Mouse (Mus musculus) midbrain, embryonic 13.5 days (tissue): ENCODE data around the gene Sptlc2. TPM values are rescaled to one million over a fixed set of nuclear protein-coding genes. Genes with fewer than 3 reads are reported as not detected.
A peak's percentile ranks its signal among the peaks of the same experiment; 100 is the strongest.
"Not testable (repeated sequence)": the region's sequence is repeated elsewhere in the genome, so short reads cannot be mapped to it uniquely, and the experiment has no call there.

ENCODE experiments used
- ATAC-seq: fragments of 200-750 bp; cut with Nextera tagmentation; 2 replicates; pipeline ENCODE4 v1.8.0; 2017; ENCODE audit warnings: mild to moderate bottlenecking, moderate TSS enrichment, moderate library complexity
- H3K27ac ChIP-seq: fragments of 300-500 bp; sonication (generic); 2 replicates; pipeline ENCODE4 v1.5.1; 2015; ENCODE audit warnings: inconsistent platforms, mild to moderate bottlenecking, moderate library complexity
- H3K27me3 ChIP-seq: fragments of 300-500 bp; sonication (generic); 2 replicates; pipeline ENCODE4 v1.6.1; 2015; ENCODE audit warnings: mild to moderate bottlenecking, inconsistent platforms
- H3K36me3 ChIP-seq: fragments of 300-500 bp; sonication (generic); 2 replicates; pipeline ENCODE4 v1.6.1; 2015; ENCODE audit warnings: mild to moderate bottlenecking, inconsistent platforms
- H3K4me1 ChIP-seq: fragments of 300-500 bp; sonication (generic); replicated peaks from 2 replicates; pipeline ENCODE4 v1.6.1; 2015; ENCODE audit warnings: inconsistent platforms
- H3K4me2 ChIP-seq: fragments of 300-500 bp; sonication (generic); replicated peaks from 2 replicates; pipeline ENCODE4 v1.6.1; 2015; ENCODE audit warnings: moderate library complexity, mild to moderate bottlenecking, inconsistent platforms
- H3K4me3 ChIP-seq: fragments of 300-500 bp; sonication (generic); replicated peaks from 2 replicates; pipeline ENCODE4 v1.5.1; 2015; ENCODE audit warnings: mild to moderate bottlenecking, inconsistent platforms
- H3K9ac ChIP-seq: fragments of 300-500 bp; sonication (generic); replicated peaks from 2 replicates; pipeline ENCODE4 v1.6.1; 2015; ENCODE audit warnings: mild to moderate bottlenecking, inconsistent platforms
- H3K9me3 ChIP-seq: fragments of 300-500 bp; sonication (generic); 2 replicates; pipeline ENCODE4 v1.6.1; 2016; ENCODE audit warnings: mild to moderate bottlenecking, inconsistent platforms
- WGBS: fragments of 180-500 bp; shearing (Covaris S2); methylation state at CpG from one replicate; pipeline ENCODE4 v1.1.7; 2015; 5-methylcytosine and 5-hydroxymethylcytosine counted together
- polyA plus RNA-seq: library from polyadenylated mRNA; unstranded; fragments of >200 nt; fragmentation: Nextera tagmentation; extraction: Ambion mirVana; gene quantifications from 2 replicates; pipeline ENCODE4 v1.2.1, GENCODE M21; 2015

The Sptlc2 gene
- polyA plus RNA-seq, 1 experiment from 2014 or later = 55.5 TPM

GRCm38 (mm10) chr12:87319229-87319628 lies 68.9 kb downstream of the Sptlc2 start:
- no peak for ATAC-seq
- 83% methylated on average over 3 of the region's 3 CpGs for WGBS

GRCm38 (mm10) chr12:87317951-87318350 lies 70.2 kb downstream of the Sptlc2 start:
- 64% methylated on average over 1 of the region's 1 CpGs for WGBS
- H3K4me1 ChIP-seq = no peaks in the 10 kb centered on the region
- no peak overlapping the region for H3K9ac ChIP-seq
- no peak for ATAC-seq
- no peaks in the 10 kb centered on the region for H3K36me3 ChIP-seq
- no peaks in the 10 kb centered on the region for H3K9me3 ChIP-seq
- no peak overlapping the region for H3K4me2 ChIP-seq
- no peak overlapping the region for H3K4me3 ChIP-seq
- no peaks in the 10 kb centered on the region for H3K27me3 ChIP-seq
- no peak overlapping the region for H3K27ac ChIP-seq

More at GRCm38 (mm10) chr12:87319229-87319628, 68.9 kb downstream of the Sptlc2 start:
- Histone ChIP-seq H3K36me3 (no peaks in the 10 kb centered on the region), H3K9ac (no peak overlapping the region), H3K27ac (no peak overlapping the region), H3K27me3 (0 out of 2 replicates have a peak, but pooled peaks cover 4% of the 10 kb centered on the region), H3K9me3 (no peaks in the 10 kb centered on the region), H3K4me3 (no peak overlapping the region), H3K4me1 (no peaks in the 10 kb centered on the region), H3K4me2 (no peak overlapping the region)

GRCm38 (mm10) chr12:87313098-87313497 lies 75.1 kb downstream of the Sptlc2 start:
- Histone ChIP-seq H3K4me3 (no peak overlapping the region), H3K4me1 (no peaks in the 10 kb centered on the region), H3K9me3 (no peaks in the 10 kb centered on the region), H3K4me2 (no peak overlapping the region), H3K9ac (no peak overlapping the region), H3K27ac (no peak overlapping the region), H3K36me3 (peaks cover 33% of the 10 kb centered on the region), H3K27me3 (no peaks in the 10 kb centered on the region)
- 62% methylated on average over 2 of the region's 2 CpGs for WGBS
- ATAC-seq = no peak

GRCm38 (mm10) chr12:87306584-87306844 lies 81.6 kb downstream of the Sptlc2 start:
- not testable (repeated sequence) for ATAC-seq, H3K27me3 ChIP-seq, H3K4me2 ChIP-seq, H3K4me1 ChIP-seq, H3K27ac ChIP-seq, H3K9me3 ChIP-seq, H3K9ac ChIP-seq, H3K4me3 ChIP-seq
- peaks cover 28% of the 10 kb centered on the region for H3K36me3 ChIP-seq
- 67% methylated on average over 4 of the region's 4 CpGs for WGBS

GRCm38 (mm10) chr12:87305767-87306583 lies 82.2 kb downstream of the Sptlc2 start:
- 33% methylated on average over 13 of the region's 13 CpGs for WGBS
- Histone ChIP-seq H3K9me3 (no peaks in the 10 kb centered on the region), H3K4me2 (no peak overlapping the region), H3K27ac (no peak overlapping the region), H3K4me3 (no peak overlapping the region), H3K4me1 (peaks cover 9% of the 10 kb centered on the region; the same call in 1 of the 2 replicates), H3K36me3 (peaks cover 26% of the 10 kb centered on the region), H3K27me3 (peaks cover 13% of the 10 kb centered on the region), H3K9ac (no peak overlapping the region)
- peak; percentile 45; the same call in 1 of the 2 replicates for ATAC-seq

- Histone ChIP-seq H3K27me3 (peaks cover 41% of the 10 kb centered on the region), H3K36me3 (no peaks in the 10 kb centered on the region), H3K4me3 (no peak overlapping the region), H3K4me2 (no peak overlapping the region), H3K4me1 (peaks cover 26% of the 10 kb centered on the region), H3K27ac (no peak overlapping the region), H3K9ac (no peak overlapping the region), H3K9me3 (no peaks in the 10 kb centered on the region)
- WGBS = 47% methylated on average over 4 of the region's 4 CpGs
- ATAC-seq = no peak
Observed at GRCm38 (mm10) chr12:87301189-87301588, 87.0 kb downstream of the Sptlc2 start.

GRCm38 (mm10) chr12:87300441-87300690 lies 87.8 kb downstream of the Sptlc2 start:
- Histone ChIP-seq H3K9me3 (no peaks in the 10 kb centered on the region), H3K4me1 (peaks cover 18% of the 10 kb centered on the region), H3K4me2 (peak overlapping the region; percentile 97), H3K36me3 (no peaks in the 10 kb centered on the region), H3K27me3 (peaks cover 41% of the 10 kb centered on the region), H3K27ac (no peak overlapping the region), H3K9ac (no peak overlapping the region; the same call in 1 of the 2 replicates), H3K4me3 (peak overlapping the region; percentile 65)
- peak; percentile 9; the same call in 1 of the 2 replicates for ATAC-seq
- under 1% methylated on average over 9 of the region's 9 CpGs for WGBS

GRCm38 (mm10) chr12:87299657-87300440 lies 88.3 kb downstream of the Sptlc2 start, which contains the start of gene Ism2:
TSS of gene Ism2 (minus strand) at chr12:87299705.
- peaks cover 41% of the 10 kb centered on the region for H3K27me3 ChIP-seq
- no peaks in the 10 kb centered on the region for H3K9me3 ChIP-seq
- ATAC-seq = peak; percentile 78
- peak within 1 kb of the TSS; percentile 71 for H3K9ac ChIP-seq
- WGBS = 0% methylated on average over 83 of the region's 86 CpGs
- H3K4me1 ChIP-seq = peaks cover 17% of the 10 kb centered on the region
- H3K36me3 ChIP-seq = no peaks in the 10 kb centered on the region
- H3K4me3 ChIP-seq = peak within 1 kb of the TSS; percentile 65
- H3K27ac ChIP-seq = no peak within 1 kb of the TSS
- peak within 1 kb of the TSS; percentile 97 for H3K4me2 ChIP-seq

GRCm38 (mm10) chr12:87299037-87299656 lies 89.0 kb downstream of the Sptlc2 start:
- Histone ChIP-seq H3K9ac (peak overlapping the region; percentile 71), H3K27me3 (peaks cover 41% of the 10 kb centered on the region), H3K36me3 (no peaks in the 10 kb centered on the region), H3K27ac (no peak overlapping the region), H3K4me3 (peak overlapping the region; percentile 65), H3K4me1 (peaks cover 17% of the 10 kb centered on the region), H3K9me3 (no peaks in the 10 kb centered on the region), H3K4me2 (peak overlapping the region; percentile 97)
- 8% methylated on average over 29 of the region's 29 CpGs for WGBS
- ATAC-seq = peak; percentile 65; the same call in 1 of the 2 replicates

- no peak overlapping the region for H3K27ac ChIP-seq
- H3K4me2 ChIP-seq = no peak overlapping the region
- no peak overlapping the region for H3K9ac ChIP-seq
- H3K4me1 ChIP-seq = no peaks in the 10 kb centered on the region
- H3K4me3 ChIP-seq = no peak overlapping the region
- 78% methylated on average over 6 of the region's 6 CpGs for WGBS
- peaks cover 9% of the 10 kb centered on the region for H3K27me3 ChIP-seq
- no peaks in the 10 kb centered on the region for H3K36me3 ChIP-seq
- ATAC-seq = no peak
- H3K9me3 ChIP-seq = no peaks in the 10 kb centered on the region
Observed at GRCm38 (mm10) chr12:87293934-87294333, 94.2 kb downstream of the Sptlc2 start.

- WGBS = 93% methylated on average over 5 of the region's 5 CpGs
- Histone ChIP-seq H3K27me3 (no peaks in the 10 kb centered on the region), H3K4me3 (no peak overlapping the region), H3K4me2 (no peak overlapping the region), H3K27ac (no peak overlapping the region), H3K36me3 (no peaks in the 10 kb centered on the region), H3K4me1 (no peaks in the 10 kb centered on the region), H3K9ac (no peak overlapping the region), H3K9me3 (no peaks in the 10 kb centered on the region)
- no peak for ATAC-seq
Observed at GRCm38 (mm10) chr12:87289100-87289499, 99.1 kb downstream of the Sptlc2 start.

GRCm38 (mm10) chr12:87284726-87285125 lies 103.4 kb downstream of the Sptlc2 start:
- Histone ChIP-seq H3K4me2 (no peak overlapping the region), H3K27me3 (no peaks in the 10 kb centered on the region), H3K4me3 (no peak overlapping the region), H3K27ac (no peak overlapping the region), H3K9ac (no peak overlapping the region), H3K36me3 (no peaks in the 10 kb centered on the region), H3K9me3 (no peaks in the 10 kb centered on the region), H3K4me1 (no peaks in the 10 kb centered on the region)
- whole genome bisulfite sequencing = 94% methylated on average over 5 of the region's 5 CpGs
- ATAC-seq = no peak
